Mouse (Mus musculus): ENCODE results near the gene Cep152.

- no peak for TF ChIP-seq EP300 (IDR thresholded peaks at IDR 0.05; ENCODE audit: insufficient read depth, low read depth, low read length)
- TF ChIP-seq CTCF (IDR thresholded peaks at IDR 0.05; ENCODE audit: low read depth, low read length) = no peak
- TF ChIP-seq POLR2A (IDR thresholded peaks at IDR 0.05; ENCODE audit: insufficient read depth, low read length) = no peak
Measured at GRCm38 (mm10) chr2:125594786-125595185, 30.1 kb downstream of the Cep152 start.

Measured in ES-Bruce4 (cell line).